Mouse (Mus musculus) cortical plate, adult 2 months (tissue): ENCODE results near the gene Ibtk. TPM values are rescaled to one million over a fixed set of nuclear protein-coding genes. Genes with fewer than 3 reads are reported as not detected.
"Not testable (repeated sequence)": the region's sequence is repeated elsewhere in the genome, so short reads cannot be mapped to it uniquely, and the experiment has no call there.

Experiments used
- H3K27ac ChIP-seq: fragments of 200-500 bp; 2 replicates; pipeline ENCODE4 v1.5.1; 2012; ENCODE audit warnings: low read length, control low read depth, inconsistent platforms; ENCODE audit not compliant: insufficient read depth
- H3K4me1 ChIP-seq: fragments of 200-500 bp; 2 replicates; pipeline ENCODE4 v1.6.1; 2011; ENCODE audit warnings: low read length; ENCODE audit not compliant: control insufficient read depth, insufficient read depth
- H3K4me3 ChIP-seq: fragments of 200-500 bp; 2 replicates; pipeline ENCODE4 v1.5.1; 2011; ENCODE audit warnings: mild to moderate bottlenecking, low read length, control low read depth; ENCODE audit not compliant: insufficient read depth
- CTCF ChIP-seq: fragments of 200-500 bp; IDR thresholded peaks from 2 replicates; pipeline ENCODE4 v1.5.1; 2011; ENCODE audit warnings: mild to moderate bottlenecking, control low read depth, low read length; ENCODE audit not compliant: insufficient read depth; ENCODE audit errors: extremely low read depth
- POLR2A ChIP-seq: fragments of 200-500 bp; IDR thresholded peaks from 2 replicates; pipeline ENCODE4 v1.6.1; 2011; ENCODE audit warnings: mild to moderate bottlenecking, low read length, control low read depth; ENCODE audit not compliant: insufficient read depth; ENCODE audit errors: extremely low read depth
- polyA plus RNA-seq: library from polyadenylated mRNA; depleted of rRNA; stranded (reverse); fragments of >200 nt; gene quantifications from 2 replicates; pipeline ENCODE4 v1.2.3, GENCODE M21; 2012; rRNA removed

Gene Ibtk
- 9.7 and 10.0 TPM in 2 replicates for polyA plus RNA-seq

- Histone ChIP-seq H3K4me1 (peaks cover 3% of the 10 kb centered on the region; the same call in 1 of the 2 replicates), H3K27ac (peak within 1 kb of the TSS; percentile 77), H3K4me3 (peak within 1 kb of the TSS; percentile 82)
- TF ChIP-seq CTCF: no peak
- peak; percentile 67; the same call in 1 of the 2 replicates for TF ChIP-seq POLR2A
Observed at GRCm38 (mm10) chr9:85749142-85749921, at the start of gene Ibtk. Ibtk (minus strand) TSS chr9:85749334.

GRCm38 (mm10) chr9:85791521-85791920 lies 42.4 kb upstream of the Ibtk start:
- not testable (repeated sequence) for H3K4me3 ChIP-seq, H3K27ac ChIP-seq, H3K4me1 ChIP-seq

- H3K4me3 ChIP-seq: no peak overlapping the region
- H3K4me1 ChIP-seq: no peaks in the 10 kb centered on the region
- H3K27ac ChIP-seq: no peak overlapping the region
- no peak for TF ChIP-seq CTCF
- TF ChIP-seq POLR2A: no peak
Observed at GRCm38 (mm10) chr9:85780249-85780648, 31.1 kb upstream of the Ibtk start.

- TF ChIP-seq POLR2A (no peak), CTCF (no peak)
- Histone ChIP-seq H3K4me1 (no peaks in the 10 kb centered on the region), H3K4me3 (no peak overlapping the region), H3K27ac (no peak overlapping the region)
Observed at GRCm38 (mm10) chr9:85779458-85779857, 30.3 kb upstream of the Ibtk start.

- H3K4me3 ChIP-seq: no peak overlapping the region
- H3K4me1 ChIP-seq: no peaks in the 10 kb centered on the region
- TF ChIP-seq POLR2A: no peak
- TF ChIP-seq CTCF: no peak
- no peak overlapping the region for H3K27ac ChIP-seq
Observed at GRCm38 (mm10) chr9:85777544-85777943, 28.4 kb upstream of the Ibtk start.

GRCm38 (mm10) chr9:85772280-85772679 lies 23.1 kb upstream of the Ibtk start:
- no peaks in the 10 kb centered on the region for H3K4me1 ChIP-seq
- TF ChIP-seq CTCF: no peak
- TF ChIP-seq POLR2A: no peak
- H3K27ac ChIP-seq: no peak overlapping the region
- H3K4me3 ChIP-seq: no peak overlapping the region

GRCm38 (mm10) chr9:85771454-85771853 lies 22.3 kb upstream of the Ibtk start:
- no peak overlapping the region for H3K27ac ChIP-seq
- no peak for TF ChIP-seq POLR2A
- no peak for TF ChIP-seq CTCF

GRCm38 (mm10) chr9:85770369-85770768 lies 21.2 kb upstream of the Ibtk start:
- H3K4me1 ChIP-seq: no peaks in the 10 kb centered on the region
- TF ChIP-seq CTCF (no peak), POLR2A (no peak)
- H3K27ac ChIP-seq: no peak overlapping the region
- H3K4me3 ChIP-seq: no peak overlapping the region

More at GRCm38 (mm10) chr9:85771454-85771853, 22.3 kb upstream of the Ibtk start:
- Histone ChIP-seq H3K4me3 (no peak overlapping the region), H3K4me1 (no peaks in the 10 kb centered on the region)

- H3K4me3 ChIP-seq: no peak overlapping the region
- no peak overlapping the region for H3K27ac ChIP-seq
- TF ChIP-seq CTCF (no peak), POLR2A (no peak)
- no peaks in the 10 kb centered on the region for H3K4me1 ChIP-seq
Observed at GRCm38 (mm10) chr9:85769057-85769789, 20.1 kb upstream of the Ibtk start.

GRCm38 (mm10) chr9:85767255-85767654 lies 18.1 kb upstream of the Ibtk start:
- no peaks in the 10 kb centered on the region for H3K4me1 ChIP-seq
- no peak overlapping the region for H3K27ac ChIP-seq
- no peak overlapping the region for H3K4me3 ChIP-seq
- TF ChIP-seq CTCF (no peak), POLR2A (no peak)
